Mouse (Mus musculus): ENCODE measurements at regions not wholly inside any gene's neighbourhood (a gene's known extent, or its start where the extent isn't known, plus 50 kb on each side); places are given as distances from the start of the nearest gene placed in this dataset.

DNA sequence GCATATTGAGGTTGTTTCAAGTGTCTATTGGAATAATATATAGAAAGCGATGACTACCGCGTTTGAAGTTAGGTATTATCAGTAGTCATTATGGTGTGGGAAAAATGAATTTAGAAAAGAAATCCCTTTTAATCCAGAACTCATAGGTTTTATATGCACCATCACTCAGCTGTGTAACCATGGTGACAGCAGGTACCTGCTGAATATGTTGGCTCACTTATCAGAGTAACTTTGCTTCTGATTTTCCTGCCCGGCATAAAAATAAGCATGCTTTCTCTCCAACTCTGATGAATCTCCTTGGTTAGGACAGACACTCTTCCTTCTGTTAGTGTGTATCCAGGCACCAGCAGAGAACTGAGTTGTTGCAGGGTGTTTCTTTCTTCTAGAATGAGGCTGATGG is 281.5 kb downstream of the Rfpl4b start:
- no peak for ATAC-seq (ENCODE audit: insufficient number of reproducible peaks, low FRiP score, low TSS enrichment)

GRCm38 (mm10) chr10:38538766-38539165 is 282.8 kb downstream of the Rfpl4b start:
- ATAC-seq (ENCODE audit: insufficient number of reproducible peaks, low FRiP score, low TSS enrichment) = no peak

GRCm38 (mm10) chr10:38516636-38517035 is 304.9 kb downstream of the Rfpl4b start:
- ATAC-seq (ENCODE audit: insufficient number of reproducible peaks, low FRiP score, low TSS enrichment) = no peak

Data from cerebellum, adult (tissue).